Mouse (Mus musculus) layer of hippocampus, adult 2 months (tissue): ENCODE data around the gene Zbtb37. TPM values are rescaled to one million over a fixed set of nuclear protein-coding genes. Genes with fewer than 3 reads are reported as not detected.
"Not testable (repeated sequence)": the region's sequence is repeated elsewhere in the genome, so short reads cannot be mapped to it uniquely, and the experiment has no call there.

Experiments
- DNase-seq, 2 experiments: peaks; one replicate each; pipeline ENCODE4 v3.0.0; 2022; ENCODE audit warnings: low spot score in 2 of 2
- H3K27ac ChIP-seq: fragments of 200-600 bp; 2 replicates; pipeline ENCODE4 v1.8.1; 2022
- H3K4me3 ChIP-seq: fragments of 200-600 bp; 2 replicates; pipeline ENCODE4 v1.8.1; 2022; ENCODE audit warnings: mild to moderate bottlenecking
- CTCF ChIP-seq: fragments of 200-600 bp; conservative IDR thresholded peaks from 2 replicates; pipeline ENCODE4 v1.8.1; 2022; ENCODE audit warnings: antibody characterized with exemption, mild to moderate bottlenecking, moderate library complexity
- total RNA-seq, 2 experiments: library from RNA; stranded (reverse); gene quantifications; 2 replicates each; pipeline ENCODE4 v1.2.3; 2021

Zbtb37 gene
- total RNA-seq, 2 experiments from 2014 or later: 17.5 to 20.1 TPM

DNA sequence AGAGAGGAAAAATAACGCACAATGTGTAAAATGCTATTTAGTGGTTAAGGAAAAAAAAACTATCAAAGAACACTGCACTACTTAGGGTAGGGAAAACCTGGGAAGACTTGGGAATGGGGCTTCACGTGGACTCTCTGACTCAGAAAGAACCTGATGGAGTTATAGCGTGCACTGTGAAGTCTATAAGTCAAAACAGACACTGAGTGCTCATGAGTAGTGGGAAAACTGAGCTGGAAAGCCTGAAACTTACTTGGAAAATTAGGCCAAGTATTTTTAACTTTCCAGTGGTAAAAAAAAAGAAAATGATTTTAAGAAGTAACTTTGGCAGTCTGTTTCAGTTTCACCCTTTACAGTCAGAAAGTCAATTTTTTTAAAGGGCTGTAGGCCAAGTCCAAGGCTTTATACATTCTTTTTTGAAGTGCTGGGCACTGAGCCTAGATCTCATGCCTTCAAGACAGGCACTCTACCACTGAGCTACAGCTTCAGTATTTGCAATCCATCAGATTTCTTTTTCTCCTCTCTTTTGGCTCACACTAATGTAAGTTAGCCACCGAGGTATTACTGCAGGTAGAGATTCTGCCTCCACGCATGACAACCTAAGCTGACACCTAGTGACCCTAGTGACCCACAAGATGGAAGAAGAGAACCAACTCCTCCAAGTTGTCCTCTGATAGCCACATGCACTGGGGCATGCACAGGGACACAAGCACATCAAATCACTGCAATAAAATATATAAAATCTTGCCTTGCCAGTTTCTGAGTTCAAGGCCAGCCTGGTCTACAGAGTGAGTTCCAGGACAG, 9.0 kb downstream of the Zbtb37 start:
- Histone ChIP-seq H3K27ac (no peak overlapping the region), H3K4me3 (no peak overlapping the region)
- TF ChIP-seq CTCF: no peak
- no peak for DNase-seq

DNA sequence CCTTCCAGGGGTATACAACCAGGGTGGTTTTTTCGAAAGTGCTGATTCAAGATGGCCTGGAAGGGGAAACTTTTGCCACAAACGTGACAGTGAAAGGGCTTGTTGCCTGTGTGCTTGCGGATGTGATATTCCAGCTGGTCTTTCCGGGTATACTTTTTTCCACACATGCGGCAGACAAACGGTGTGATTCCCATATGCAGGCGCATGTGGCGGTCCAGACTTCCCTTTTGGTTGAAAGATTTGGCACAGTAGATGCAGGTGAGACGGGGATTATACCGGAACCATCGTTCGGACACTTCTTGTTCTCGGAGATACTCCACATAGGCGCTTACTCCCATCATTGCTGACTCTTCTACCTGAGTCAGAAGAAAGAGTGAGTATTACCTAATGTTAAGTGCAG, 14.6 kb downstream of the Zbtb37 start:
- H3K27ac ChIP-seq: no peak overlapping the region
- no peak for TF ChIP-seq CTCF
- H3K4me3 ChIP-seq: no peak overlapping the region
- no peak for DNase-seq

DNA sequence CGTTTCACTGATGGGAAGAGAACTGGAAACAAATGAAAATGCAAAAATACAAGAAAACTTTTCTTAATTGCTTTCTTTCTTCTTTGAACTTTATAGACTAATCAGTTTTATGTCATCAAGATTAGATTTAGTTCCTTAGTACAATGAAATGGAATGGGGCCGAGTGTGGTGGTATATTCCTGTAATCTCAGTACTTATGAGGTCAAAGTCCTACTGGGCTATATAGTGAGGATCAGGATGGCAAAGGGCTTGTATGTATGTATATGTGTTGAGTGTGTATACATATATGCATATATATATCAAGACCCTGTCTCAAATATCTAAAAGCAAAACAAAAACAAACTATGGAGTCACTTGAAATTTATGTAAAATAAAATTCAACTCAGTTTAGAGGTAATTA, 18.3 kb downstream of the Zbtb37 start:
- no peak for DNase-seq
- H3K4me3 ChIP-seq: no peak overlapping the region
- no peak for TF ChIP-seq CTCF
- no peak overlapping the region for H3K27ac ChIP-seq

DNA sequence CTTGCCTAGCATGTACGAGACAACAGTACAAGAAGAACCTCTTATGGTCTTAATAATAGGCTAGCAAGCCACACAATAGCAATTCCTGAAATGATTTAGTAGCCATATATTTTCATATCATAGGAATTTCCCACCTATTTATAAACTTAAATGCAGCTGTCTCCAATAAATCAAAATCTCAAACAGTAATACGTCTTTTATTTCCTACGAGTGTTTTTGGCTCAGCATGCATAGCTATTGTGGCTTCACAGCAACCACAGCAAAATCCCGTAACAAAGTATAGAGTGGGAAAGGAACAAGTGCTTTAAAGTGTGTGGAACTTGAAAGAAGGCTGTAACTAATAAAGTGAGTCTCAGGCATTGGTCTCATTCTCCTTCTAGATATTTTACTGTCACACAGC, 24.2 kb downstream of the Zbtb37 start:
- TF ChIP-seq CTCF: no peak
- no peak for DNase-seq

DNA sequence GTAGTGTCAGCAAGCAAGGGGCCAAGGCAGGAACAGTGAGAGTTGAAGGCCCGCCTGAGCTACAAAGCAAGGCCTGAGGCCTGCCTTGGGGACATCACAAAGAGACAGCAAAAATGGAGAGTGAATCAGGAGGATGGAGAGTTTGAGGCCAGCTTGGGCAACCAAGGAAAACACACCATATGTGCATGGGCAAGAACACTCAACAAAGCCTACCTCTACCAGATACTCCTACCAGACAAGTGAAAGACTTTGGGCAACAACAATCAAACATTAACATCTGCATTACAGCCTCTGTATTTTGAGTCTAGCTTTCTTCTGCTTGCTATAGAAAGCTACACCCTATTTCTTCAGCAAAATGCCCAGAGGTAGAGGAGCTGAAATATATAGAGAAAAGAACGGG, 26.6 kb downstream of the Zbtb37 start:
- TF ChIP-seq CTCF: no peak
- Histone ChIP-seq H3K27ac (no peak overlapping the region), H3K4me3 (no peak overlapping the region)
- no peak for DNase-seq

More for the DNA sequence above, 24.2 kb downstream of the Zbtb37 start:
- H3K27ac ChIP-seq: no peak overlapping the region
- H3K4me3 ChIP-seq: no peak overlapping the region

DNA sequence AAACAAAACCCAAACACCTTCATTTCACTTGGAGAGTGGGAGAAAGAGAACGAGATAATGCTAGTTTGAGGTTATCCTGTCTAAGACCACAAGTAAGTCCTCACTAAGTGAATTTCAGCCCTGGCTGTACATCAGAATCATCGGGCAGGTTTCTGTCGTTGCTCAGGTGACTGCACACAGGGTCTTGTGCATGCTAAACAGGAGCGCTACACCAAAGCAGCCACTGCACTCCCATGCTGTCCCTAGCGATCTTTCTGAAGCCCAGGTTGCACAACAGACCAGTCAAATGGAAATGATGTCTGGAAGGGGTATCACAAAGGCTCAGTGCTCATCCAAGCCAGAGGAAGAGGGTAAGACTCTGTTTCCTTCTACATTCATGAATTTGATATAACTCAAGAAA, 28.2 kb downstream of the Zbtb37 start:
- no peak for TF ChIP-seq CTCF
- DNase-seq: no peak
- H3K27ac ChIP-seq: no peak overlapping the region
- H3K4me3 ChIP-seq: no peak overlapping the region

DNA sequence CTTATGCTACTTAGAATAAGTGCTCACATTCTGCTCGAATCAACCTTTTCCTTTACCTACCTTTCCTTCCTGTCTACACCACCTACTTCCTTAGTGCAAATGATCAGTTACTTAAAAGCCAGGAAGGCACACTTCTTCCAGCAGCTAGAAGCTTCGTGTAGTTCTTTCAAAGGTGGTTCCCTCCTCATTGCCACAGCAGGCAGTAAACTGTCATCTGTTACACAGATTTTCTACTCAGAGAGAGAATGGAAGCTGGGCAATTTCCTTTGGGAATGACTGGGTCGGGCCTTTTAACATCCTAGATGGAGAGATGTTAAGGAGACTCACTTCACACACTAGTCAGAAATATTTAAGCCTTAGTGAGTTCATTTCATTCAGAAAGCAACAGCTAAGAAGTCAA, 29.1 kb downstream of the Zbtb37 start:
- H3K27ac ChIP-seq: no peak overlapping the region
- H3K4me3 ChIP-seq: no peak overlapping the region
- TF ChIP-seq CTCF: no peak
- no peak for DNase-seq

DNA sequence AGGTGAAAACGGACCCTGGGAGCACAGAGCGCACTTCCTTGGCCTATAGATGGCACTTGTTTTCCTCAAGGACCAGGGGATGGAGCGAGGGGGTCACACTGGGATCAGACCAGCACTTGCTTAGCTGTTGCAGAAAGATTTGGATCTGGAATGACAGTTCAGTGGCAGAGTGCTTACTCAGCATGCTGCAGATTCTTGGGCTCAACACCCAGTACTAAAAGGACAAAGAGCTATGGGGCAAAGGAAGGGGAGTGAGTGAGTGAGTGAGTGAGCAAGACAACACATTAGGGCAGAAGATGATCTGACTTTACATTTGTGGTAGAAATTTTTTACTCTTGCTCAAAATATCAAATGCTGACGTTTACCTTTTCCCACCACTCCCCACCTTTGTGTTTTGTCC, 29.7 kb downstream of the Zbtb37 start:
- TF ChIP-seq CTCF: no peak
- H3K4me3 ChIP-seq: no peak overlapping the region
- no peak overlapping the region for H3K27ac ChIP-seq
- no peak for DNase-seq

DNA sequence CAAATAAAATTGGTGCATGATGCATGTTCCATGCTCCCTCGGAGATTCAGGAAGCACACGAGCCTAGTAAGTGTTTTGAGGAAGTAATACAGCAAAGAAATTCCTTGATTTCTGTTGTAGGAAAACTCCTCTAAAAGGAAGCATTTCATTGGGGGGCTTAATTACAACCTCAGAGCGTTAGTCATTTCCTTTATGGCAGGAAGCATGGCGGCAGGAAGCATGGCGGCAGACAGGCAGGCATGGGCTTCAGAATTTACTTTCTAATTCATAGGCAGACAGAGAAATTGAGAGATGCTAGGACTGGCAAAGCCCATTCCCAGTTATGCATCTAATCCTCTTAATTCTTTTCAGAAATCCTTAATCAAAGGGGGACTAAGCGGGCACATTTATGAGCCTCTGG, 40.8 kb downstream of the Zbtb37 start:
- Histone ChIP-seq H3K27ac (no peak overlapping the region), H3K4me3 (no peak overlapping the region)
- no peak for TF ChIP-seq CTCF
- DNase-seq: no peak

DNA sequence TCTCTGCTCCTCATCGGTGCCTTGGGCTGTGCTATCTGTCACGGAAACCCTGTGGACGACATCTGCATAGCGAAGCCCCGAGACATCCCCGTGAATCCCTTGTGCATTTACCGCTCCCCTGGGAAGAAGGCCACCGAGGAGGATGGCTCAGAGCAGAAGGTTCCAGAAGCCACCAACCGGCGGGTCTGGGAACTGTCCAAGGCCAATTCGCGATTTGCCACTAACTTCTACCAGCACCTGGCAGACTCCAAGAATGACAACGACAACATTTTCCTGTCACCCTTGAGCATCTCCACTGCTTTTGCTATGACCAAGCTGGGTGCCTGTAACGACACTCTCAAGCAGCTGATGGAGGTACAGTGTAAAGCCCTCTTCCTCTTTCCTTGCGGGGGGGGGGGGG, 45.3 kb downstream of the Zbtb37 start:
- Histone ChIP-seq H3K27ac (no peak overlapping the region), H3K4me3 (no peak overlapping the region)
- DNase-seq: no peak
- no peak for TF ChIP-seq CTCF

DNA sequence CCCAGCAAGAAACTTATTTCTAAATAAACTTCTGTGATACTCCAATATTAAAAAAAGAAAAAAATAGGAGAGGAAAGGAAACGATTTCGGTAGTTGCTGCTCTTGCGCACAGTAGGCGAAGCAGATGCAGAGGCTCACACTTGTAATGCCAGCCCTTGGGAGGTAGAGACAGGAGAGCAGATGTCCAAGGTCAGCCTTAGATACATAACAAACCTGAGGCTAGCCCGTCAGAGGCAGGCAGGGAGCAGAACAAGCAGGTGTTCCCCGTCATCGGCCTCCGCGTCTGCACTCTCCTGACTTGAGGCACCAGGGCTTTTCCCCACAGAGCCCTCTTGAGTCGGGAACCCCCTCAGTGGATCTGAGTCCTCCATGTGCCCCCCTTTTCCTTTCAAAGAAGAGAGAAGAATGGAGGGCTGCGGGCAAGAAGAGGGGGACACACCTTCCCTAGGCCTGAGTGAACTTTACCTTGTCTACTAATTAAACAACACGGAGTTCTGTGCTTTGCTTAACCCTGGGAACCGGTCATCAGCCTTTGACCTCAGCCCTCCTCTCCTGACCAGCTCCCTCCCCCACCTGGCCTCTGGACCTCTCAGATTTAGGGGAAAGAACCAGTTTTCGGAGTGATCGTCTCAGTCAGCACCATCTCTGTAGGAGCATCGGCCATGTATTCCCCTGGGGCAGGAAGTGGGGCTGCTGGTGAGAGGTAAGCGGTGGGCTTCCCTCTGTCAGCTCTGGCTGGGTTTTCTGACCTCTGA, 47.6 kb downstream of the Zbtb37 start:
- no peak overlapping the region for H3K4me3 ChIP-seq
- no peak overlapping the region for H3K27ac ChIP-seq
- DNase-seq: no peak
- no peak for TF ChIP-seq CTCF

DNA sequence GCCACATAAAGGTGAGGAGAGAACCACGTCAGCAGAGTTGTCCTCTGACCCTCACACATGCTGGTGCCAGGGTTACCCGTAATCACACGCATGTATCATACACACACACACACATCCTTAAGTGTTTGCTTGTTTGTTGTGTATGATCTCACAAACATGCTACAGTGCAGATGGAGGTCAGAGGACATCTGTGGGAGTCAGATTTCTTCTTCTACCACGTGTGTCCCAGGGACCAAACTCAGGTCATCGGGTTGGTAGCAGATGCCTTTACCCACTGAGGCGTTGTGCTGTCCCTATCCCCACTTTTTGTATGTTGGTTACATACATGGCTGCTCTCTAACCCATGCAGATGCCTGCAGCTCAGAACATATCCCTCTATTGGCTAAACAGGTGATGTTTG, 49.2 kb downstream of the Zbtb37 start:
- no peak for DNase-seq
- no peak overlapping the region for H3K4me3 ChIP-seq
- no peak for TF ChIP-seq CTCF
- H3K27ac ChIP-seq: no peak overlapping the region

DNA sequence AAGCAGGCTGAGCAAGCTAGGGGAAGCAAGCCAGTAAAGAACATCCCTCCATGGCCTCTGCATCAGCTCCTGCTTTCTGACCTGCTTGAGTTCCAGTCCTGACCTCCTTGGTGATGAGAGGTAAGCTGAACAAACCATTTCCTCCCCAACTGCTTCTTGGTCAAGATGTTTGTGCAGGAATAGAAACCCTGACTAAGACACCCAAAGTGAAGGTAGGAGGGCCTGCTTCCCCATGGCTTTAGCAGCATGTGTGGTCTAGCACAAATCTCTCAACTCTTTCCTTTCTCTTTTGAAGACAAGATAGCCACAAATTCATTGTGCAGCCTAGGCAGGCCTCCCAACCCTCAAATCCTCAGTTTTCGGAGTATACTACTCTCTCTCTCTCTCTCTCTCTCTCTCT, 49.9 kb downstream of the Zbtb37 start:
- not testable (repeated sequence) for DNase-seq, H3K4me3 ChIP-seq, H3K27ac ChIP-seq

DNA sequence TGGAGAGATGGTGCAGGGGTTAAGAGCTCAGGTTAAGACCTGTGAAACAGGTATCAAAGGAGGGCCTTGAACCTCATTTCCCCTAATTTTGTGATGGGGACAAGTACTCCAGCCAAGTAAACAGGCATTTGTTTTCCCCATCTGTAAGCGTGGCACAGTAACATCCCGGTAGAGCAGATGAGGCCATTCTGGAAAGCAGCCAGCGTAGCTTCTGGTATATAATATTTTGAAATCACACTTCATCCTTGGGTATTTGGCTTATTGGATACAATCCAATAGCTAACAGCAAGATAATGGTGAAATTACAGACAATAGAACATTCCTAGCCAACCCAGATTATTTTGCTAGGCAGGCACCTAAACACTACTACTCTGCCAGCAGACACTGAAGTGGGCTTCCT, 51.8 kb downstream of the Zbtb37 start:
- DNase-seq: no peak
- TF ChIP-seq CTCF: no peak
- Histone ChIP-seq H3K4me3 (no peak overlapping the region), H3K27ac (no peak overlapping the region)
